Mouse (Mus musculus): ENCODE measurements around the gene Bik.

DNA sequence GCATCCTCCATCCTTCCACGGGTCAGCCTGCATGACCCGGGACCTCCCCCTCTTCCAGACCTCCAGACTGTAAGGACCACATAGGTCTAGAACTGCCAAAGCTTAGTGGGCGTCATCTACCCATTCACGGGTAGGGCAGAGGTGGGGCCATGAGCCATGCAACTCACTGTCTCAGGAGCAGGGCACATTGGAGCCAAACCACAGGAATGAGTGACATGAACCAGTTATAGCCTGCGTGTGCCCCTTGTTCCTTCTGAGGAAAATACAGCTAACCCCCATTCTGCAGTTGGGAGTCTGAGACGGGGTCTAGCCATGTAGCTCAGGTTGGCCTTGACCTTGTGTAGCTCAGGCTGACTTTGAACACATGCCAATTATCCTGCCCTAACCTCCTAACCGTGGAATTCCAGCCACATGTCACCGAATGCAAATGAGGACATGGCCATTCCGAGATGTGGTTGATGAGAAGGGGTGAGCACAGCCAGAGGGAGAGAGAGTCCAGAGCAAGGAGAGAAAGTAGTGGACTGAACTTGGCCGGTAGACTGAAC is 45.4 kb upstream of the Bik start:
- TF ChIP-seq CTCF (IDR thresholded peaks at IDR 0.05; ENCODE audit: extremely low read depth, insufficient read depth, insufficient read length, insufficient replicate concordance) = no peak
- no peak for TF ChIP-seq POLR2A (IDR thresholded peaks at IDR 0.05; ENCODE audit: low read depth, low read length)
